ENCODE assay signal across 42 mouse cellular contexts in the genomic region with DNA sequence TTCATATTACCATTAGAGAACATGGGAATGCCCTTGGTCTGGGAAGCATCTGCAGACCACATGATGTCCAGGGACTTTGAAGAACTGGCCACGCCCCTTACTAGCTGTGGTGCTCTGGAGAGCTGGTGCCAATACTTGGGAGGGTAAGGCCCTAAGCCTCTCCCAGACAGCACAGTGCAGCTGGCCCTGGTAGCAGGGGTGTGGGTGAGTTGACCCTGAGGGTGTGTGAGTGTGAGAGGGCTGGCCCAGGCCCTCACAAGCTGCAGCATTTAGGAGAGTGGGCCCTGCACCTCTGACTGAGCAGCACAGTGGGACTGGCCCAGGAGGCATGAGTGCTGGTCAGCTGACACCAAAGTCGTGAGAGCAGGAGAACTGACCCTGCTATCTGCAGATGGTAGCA. TPM values are rescaled to one million over a fixed set of nuclear protein-coding genes. Genes with fewer than 3 reads are reported as not detected.
DNase-seq lines count a peak whose midpoint lies in the region; ATAC-seq lines count a peak whose summit lies in the region.
"Had no signal": no experiment of that assay in that cellular context is flagged by ENCODE, and none has a peak within 500 bp of the region (broad histone marks: within the 10 kb centered on the region; RNA-seq: fewer than 3 reads in every experiment).

No protein-coding gene starts in this region.

- no peak overlapping the region for H3K9ac ChIP-seq in heart, embryonic 15.5 days
- no peak overlapping the region for H3K9ac ChIP-seq in embryonic facial prominence, embryonic 15.5 days
- H3K9ac ChIP-seq: forebrain, embryonic 13.5 days; hindbrain, embryonic 13.5 days; kidney, embryonic 15.5 days; limb, embryonic 12.5 days; liver, embryonic 15.5 days; midbrain, embryonic 12.5 days had no signal

- H3K27ac ChIP-seq in heart, embryonic 15.5 days, result no peak overlapping the region
- no peak overlapping the region for H3K27ac ChIP-seq in embryonic facial prominence, embryonic 15.5 days (replicated peaks)
- H3K27ac ChIP-seq: forebrain, embryonic 13.5 days; heart, embryonic 10.5 days; hindbrain, embryonic 13.5 days; kidney, embryonic 15.5 days; left cerebral cortex, adult 2 months; limb, embryonic 12.5 days; liver, embryonic 15.5 days; macrophage; midbrain, embryonic 12.5 days had no signal

- 40% methylated on average over 2 of the region's 2 CpGs for WGBS in heart, embryonic 15.5 days
- 61% methylated on average over 2 of the region's 2 CpGs for WGBS in embryonic facial prominence, embryonic 15.5 days

- no peak overlapping the region for H3K4me3 ChIP-seq in heart, embryonic 15.5 days
- H3K4me3 ChIP-seq in megakaryocyte, embryonic 14.5 days (replicated peaks), result peak overlapping the region; percentile 1
- no peak overlapping the region for H3K4me3 ChIP-seq in embryonic facial prominence, embryonic 15.5 days (replicated peaks)
- H3K4me3 ChIP-seq: forebrain, embryonic 13.5 days; heart, embryonic 10.5 days; hindbrain, embryonic 13.5 days; kidney, embryonic 15.5 days; left cerebral cortex, adult 2 months; limb, embryonic 12.5 days; liver, embryonic 15.5 days; midbrain, embryonic 12.5 days had no signal

- H3K36me3 ChIP-seq in heart, embryonic 15.5 days, result no peaks in the 10 kb centered on the region
- H3K36me3 ChIP-seq in megakaryocyte, embryonic 14.5 days (replicated peaks; ENCODE audit: low read length), result no peaks in the 10 kb centered on the region
- no peaks in the 10 kb centered on the region for H3K36me3 ChIP-seq in embryonic facial prominence, embryonic 15.5 days
- H3K36me3 ChIP-seq: heart, embryonic 10.5 days; hindbrain, embryonic 13.5 days; kidney, embryonic 15.5 days; limb, embryonic 12.5 days; liver, embryonic 15.5 days; midbrain, embryonic 12.5 days had no signal

- no peak overlapping the region for H3K4me2 ChIP-seq in heart, embryonic 15.5 days
- H3K4me2 ChIP-seq in embryonic facial prominence, embryonic 15.5 days (replicated peaks), result no peak overlapping the region
- H3K4me2 ChIP-seq: forebrain, embryonic 13.5 days; hindbrain, embryonic 13.5 days; kidney, embryonic 15.5 days; limb, embryonic 12.5 days; liver, embryonic 15.5 days; midbrain, embryonic 12.5 days had no signal

- H3K9me3 ChIP-seq in heart, embryonic 15.5 days (replicated peaks), result no peaks in the 10 kb centered on the region
- no peaks in the 10 kb centered on the region for H3K9me3 ChIP-seq in megakaryocyte, embryonic 14.5 days
- no peaks in the 10 kb centered on the region for H3K9me3 ChIP-seq in embryonic facial prominence, embryonic 15.5 days (replicated peaks)
- H3K9me3 ChIP-seq: forebrain, embryonic 13.5 days; heart, embryonic 10.5 days; hindbrain, embryonic 13.5 days; kidney, embryonic 15.5 days; liver, embryonic 15.5 days had no signal

- DNase-seq in embryo, embryonic 10 days (ENCODE audit: low spot score), result peak; percentile 12
- no peak for DNase-seq in embryo, embryonic 9.5 days (ENCODE audit: extremely low spot score)
- no peak for DNase-seq in heart, adult 18-20 months
- DNase-seq in thymus, postnatal 25 days, result no peak
- DNase-seq: adrenal gland, adult 8-10 months; cerebellum, adult 2 months; cerebellum, postnatal 14 days; gastrocnemius, postnatal 10 days; heart, postnatal 10 days; kidney, adult 18-20 months; kidney, postnatal 25 days; right cerebral cortex, postnatal 25 days; spleen, adult 18-20 months; thymus, adult 2 months; thymus, postnatal 4 days had no signal

- H3K27me3 ChIP-seq in heart, embryonic 15.5 days, result no peaks in the 10 kb centered on the region
- H3K27me3 ChIP-seq in megakaryocyte, embryonic 14.5 days (replicated peaks), result no peaks in the 10 kb centered on the region
- H3K27me3 ChIP-seq in embryonic facial prominence, embryonic 15.5 days, result no peaks in the 10 kb centered on the region
- H3K27me3 ChIP-seq: CH12.LX; forebrain, embryonic 13.5 days; hindbrain, embryonic 13.5 days; kidney, embryonic 15.5 days; limb, embryonic 12.5 days; liver, embryonic 15.5 days; midbrain, embryonic 12.5 days had no signal

- 0 out of 2 replicates have a peak, but pooled peaks have one; percentile 43 for ATAC-seq in heart, embryonic 15.5 days (replicated peaks; ENCODE audit: insufficient number of reproducible peaks, insufficient read depth, low FRiP score, low read depth)
- ATAC-seq in megakaryocyte, adult 5-6 weeks (ENCODE audit: poor library complexity, severe bottlenecking), result no peak
- peak; percentile 39; the same call in 1 of the 2 replicates for ATAC-seq in embryonic facial prominence, embryonic 15.5 days (ENCODE audit: insufficient number of reproducible peaks, low FRiP score, low TSS enrichment, low read depth)
- ATAC-seq: forebrain, embryonic 13.5 days had no signal

- no peaks in the 10 kb centered on the region for H3K4me1 ChIP-seq in heart, embryonic 15.5 days (replicated peaks)
- no peaks in the 10 kb centered on the region; the same call in 1 of the 2 replicates for H3K4me1 ChIP-seq in megakaryocyte, embryonic 14.5 days
- no peaks in the 10 kb centered on the region for H3K4me1 ChIP-seq in embryonic facial prominence, embryonic 15.5 days
- H3K4me1 ChIP-seq: forebrain, embryonic 13.5 days; heart, embryonic 10.5 days; hindbrain, embryonic 13.5 days; kidney, embryonic 15.5 days; limb, embryonic 12.5 days; liver, embryonic 15.5 days; midbrain, embryonic 12.5 days had no signal

RNA-seq across cellular contexts. Expression of gene Olfr1364, which starts 10.1 kb away (rescaled TPM):
- polyA plus RNA-seq in heart, embryonic 15.5 days (2015; fragmentation: Nextera tagmentation; extraction: Ambion mirVana), result not detected in 2 replicates
- total RNA-seq in heart, adult 18-20 months (2021), result not detected
- polyA plus RNA-seq in megakaryocyte, embryonic 14.5 days (2012; ENCODE audit: insufficient read depth, low replicate concordance), result 0.10 TPM in 1 of 2 replicates, not detected in the other
- total RNA-seq in megakaryocyte, adult 5-6 weeks (2015), result not detected in 2 replicates
- not detected in 2 replicates for total RNA-seq in megakaryocyte, adult 5-6 weeks (2017)
- polyA plus RNA-seq in embryonic facial prominence, embryonic 15.5 days (2015; fragmentation: Nextera tagmentation; extraction: Ambion mirVana), result 0.11 TPM in 1 of 2 replicates, not detected in the other
- total RNA-seq: adrenal gland, adult 8-10 months; adrenal gland, postnatal 4 days; CH12.LX; ES-E14; gastrocnemius, postnatal 10 days; heart, postnatal 10 days; layer of hippocampus, adult 18-20 months; layer of hippocampus, postnatal 10 days; left cerebral cortex, adult 2 months; left cerebral cortex, postnatal 25 days; liver, adult 2 months; neutrophil, adult 5-6 weeks had no signal
- polyA plus RNA-seq: C2C12; cerebellum, adult 2 months; cortical plate, adult 2 months; forebrain, embryonic 13.5 days; gonadal fat pad, adult 2 months; heart, embryonic 10.5 days; hindbrain, embryonic 13.5 days; intestine, embryonic 14.5 days; kidney, embryonic 15.5 days; limb, embryonic 12.5 days; liver, adult 2 months; liver, embryonic 15.5 days; lung, embryonic 16.5 days; macrophage; midbrain, embryonic 12.5 days; neural tube, embryonic 11.5 days; thymus, adult 2 months had no signal

RNA-seq across cellular contexts. Expression of gene Olfr1362, which starts 22.2 kb away (rescaled TPM):
- polyA plus RNA-seq in heart, embryonic 15.5 days (2015; fragmentation: Nextera tagmentation; extraction: Ambion mirVana), result not detected in 2 replicates
- not detected for total RNA-seq in heart, adult 18-20 months (2021)
- not detected in 2 replicates for polyA plus RNA-seq in megakaryocyte, embryonic 14.5 days (2012; ENCODE audit: insufficient read depth, low replicate concordance)
- total RNA-seq in megakaryocyte, adult 5-6 weeks (2015), result not detected in 2 replicates
- not detected in 2 replicates for total RNA-seq in megakaryocyte, adult 5-6 weeks (2017)
- 0.13 TPM in 1 of 2 replicates, not detected in the other for polyA plus RNA-seq in embryonic facial prominence, embryonic 15.5 days (2015; fragmentation: Nextera tagmentation; extraction: Ambion mirVana)
- total RNA-seq: adrenal gland, adult 8-10 months; adrenal gland, postnatal 4 days; CH12.LX; ES-E14; gastrocnemius, postnatal 10 days; heart, postnatal 10 days; layer of hippocampus, adult 18-20 months; layer of hippocampus, postnatal 10 days; left cerebral cortex, adult 2 months; left cerebral cortex, postnatal 25 days; liver, adult 2 months; neutrophil, adult 5-6 weeks had no signal
- polyA plus RNA-seq: C2C12; cerebellum, adult 2 months; cortical plate, adult 2 months; forebrain, embryonic 13.5 days; gonadal fat pad, adult 2 months; heart, embryonic 10.5 days; hindbrain, embryonic 13.5 days; intestine, embryonic 14.5 days; kidney, embryonic 15.5 days; limb, embryonic 12.5 days; liver, adult 2 months; liver, embryonic 15.5 days; lung, embryonic 16.5 days; macrophage; midbrain, embryonic 12.5 days; neural tube, embryonic 11.5 days; thymus, adult 2 months had no signal

RNA-seq across cellular contexts. Expression of gene Olfr1535, which starts 31.9 kb away (rescaled TPM):
- polyA plus RNA-seq in heart, embryonic 15.5 days (2015; fragmentation: Nextera tagmentation; extraction: Ambion mirVana), result not detected in 2 replicates
- total RNA-seq in heart, adult 18-20 months (2021), result not detected
- not detected in 2 replicates for polyA plus RNA-seq in megakaryocyte, embryonic 14.5 days (2012; ENCODE audit: insufficient read depth, low replicate concordance)
- not detected in 2 replicates for total RNA-seq in megakaryocyte, adult 5-6 weeks (2015)
- total RNA-seq in megakaryocyte, adult 5-6 weeks (2017), result not detected in 2 replicates
- polyA plus RNA-seq in embryonic facial prominence, embryonic 15.5 days (2015; fragmentation: Nextera tagmentation; extraction: Ambion mirVana), result 0.07 and 0.19 TPM in 2 replicates
- total RNA-seq: adrenal gland, adult 8-10 months; adrenal gland, postnatal 4 days; CH12.LX; ES-E14; gastrocnemius, postnatal 10 days; heart, postnatal 10 days; layer of hippocampus, adult 18-20 months; layer of hippocampus, postnatal 10 days; left cerebral cortex, adult 2 months; left cerebral cortex, postnatal 25 days; liver, adult 2 months; neutrophil, adult 5-6 weeks had no signal
- polyA plus RNA-seq: C2C12; cerebellum, adult 2 months; cortical plate, adult 2 months; forebrain, embryonic 13.5 days; gonadal fat pad, adult 2 months; intestine, embryonic 14.5 days; kidney, embryonic 15.5 days; liver, adult 2 months; liver, embryonic 15.5 days; macrophage; midbrain, embryonic 12.5 days; thymus, adult 2 months had no signal

RNA-seq across cellular contexts. Expression of gene Olfr1366, which starts 49.0 kb away (rescaled TPM):
- polyA plus RNA-seq in heart, embryonic 15.5 days (2015; fragmentation: Nextera tagmentation; extraction: Ambion mirVana), result 0.10 TPM in 1 of 2 replicates, not detected in the other
- not detected for total RNA-seq in heart, adult 18-20 months (2021)
- polyA plus RNA-seq in megakaryocyte, embryonic 14.5 days (2012; ENCODE audit: insufficient read depth, low replicate concordance), result not detected in 2 replicates
- not detected in 2 replicates for total RNA-seq in megakaryocyte, adult 5-6 weeks (2015)
- not detected in 2 replicates for total RNA-seq in megakaryocyte, adult 5-6 weeks (2017)
- 0.17 and 0.22 TPM in 2 replicates for polyA plus RNA-seq in embryonic facial prominence, embryonic 15.5 days (2015; fragmentation: Nextera tagmentation; extraction: Ambion mirVana)
- total RNA-seq: adrenal gland, adult 8-10 months; adrenal gland, postnatal 4 days; CH12.LX; ES-E14; gastrocnemius, postnatal 10 days; heart, postnatal 10 days; layer of hippocampus, adult 18-20 months; layer of hippocampus, postnatal 10 days; left cerebral cortex, adult 2 months; left cerebral cortex, postnatal 25 days; liver, adult 2 months; neutrophil, adult 5-6 weeks had no signal
- polyA plus RNA-seq: cerebellum, adult 2 months; cortical plate, adult 2 months; gonadal fat pad, adult 2 months; liver, adult 2 months; liver, embryonic 15.5 days; macrophage; thymus, adult 2 months had no signal

RNA-seq across cellular contexts. Expression of gene Olfr11, which starts 50.7 kb away (rescaled TPM):
- not detected in 2 replicates for polyA plus RNA-seq in heart, embryonic 15.5 days (2015; fragmentation: Nextera tagmentation; extraction: Ambion mirVana)
- total RNA-seq in heart, adult 18-20 months (2021), result not detected
- not detected in 2 replicates for polyA plus RNA-seq in megakaryocyte, embryonic 14.5 days (2012; ENCODE audit: insufficient read depth, low replicate concordance)
- total RNA-seq in megakaryocyte, adult 5-6 weeks (2015), result not detected in 2 replicates
- not detected in 2 replicates for total RNA-seq in megakaryocyte, adult 5-6 weeks (2017)
- not detected in 2 replicates for polyA plus RNA-seq in embryonic facial prominence, embryonic 15.5 days (2015; fragmentation: Nextera tagmentation; extraction: Ambion mirVana)
- total RNA-seq: adrenal gland, adult 8-10 months; gastrocnemius, postnatal 10 days; heart, postnatal 10 days; layer of hippocampus, adult 18-20 months; layer of hippocampus, postnatal 10 days; left cerebral cortex, adult 2 months; left cerebral cortex, postnatal 25 days; liver, adult 2 months; neutrophil, adult 5-6 weeks had no signal
- polyA plus RNA-seq: cerebellum, adult 2 months; forebrain, embryonic 13.5 days; gonadal fat pad, adult 2 months; heart, embryonic 10.5 days; intestine, embryonic 14.5 days; kidney, embryonic 15.5 days; limb, embryonic 12.5 days; liver, adult 2 months; liver, embryonic 15.5 days; lung, embryonic 16.5 days; macrophage; midbrain, embryonic 12.5 days; neural tube, embryonic 11.5 days; thymus, adult 2 months had no signal
